Mouse (Mus musculus) embryonic fibroblast, embryonic 13.5 days (primary cell): Measurements from ENCODE around the gene Gm3558. TPM values are rescaled to one million over a fixed set of nuclear protein-coding genes. Genes with fewer than 3 reads are reported as not detected.
"Not testable (repeated sequence)": the region's sequence is repeated elsewhere in the genome, so short reads cannot be mapped to it uniquely, and the experiment has no call there.

Experiments
- H3K27ac ChIP-seq: 2 replicates; pipeline ENCODE4 v1.5.1; 2012; ENCODE audit warnings: low read length, control low read depth, inconsistent platforms; ENCODE audit not compliant: insufficient read depth
- H3K4me1 ChIP-seq: 2 replicates; pipeline ENCODE4 v1.6.1; 2011; ENCODE audit warnings: low read length; ENCODE audit not compliant: control insufficient read depth, insufficient read depth
- H3K4me3 ChIP-seq: 2 replicates; pipeline ENCODE4 v1.5.1; 2011; ENCODE audit warnings: mild to moderate bottlenecking, control low read depth, low read length; ENCODE audit not compliant: insufficient read depth
- polyA plus RNA-seq: library from polyadenylated mRNA; stranded (reverse); fragments of >200 nt; gene quantifications from 2 replicates; pipeline ENCODE4 v1.2.4, GENCODE M21; 2011; ENCODE audit warnings: low read depth; ENCODE audit not compliant: missing spikeins, insufficient read length

Gm3558 gene
- not detected in 2 replicates for polyA plus RNA-seq

DNA sequence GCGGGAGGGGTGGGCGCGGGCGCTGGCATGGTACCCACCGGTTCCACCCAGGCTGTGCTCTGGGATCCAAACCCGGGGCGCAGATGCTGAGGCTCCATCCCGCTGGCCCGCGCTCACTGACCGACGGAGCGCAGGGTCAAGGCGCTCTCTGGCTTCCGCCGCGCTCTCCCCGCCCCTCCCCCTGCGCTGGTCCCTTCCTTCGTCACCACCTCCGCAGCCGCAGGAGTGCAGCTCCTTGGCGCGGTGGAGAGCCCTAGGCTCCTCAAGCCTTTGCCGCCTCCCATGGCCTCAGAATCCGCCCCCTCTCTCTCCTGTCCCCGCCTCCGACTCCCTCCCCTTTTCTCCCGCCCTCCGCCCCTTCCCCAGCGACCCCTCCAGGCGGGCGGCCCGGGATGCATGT lies at the start of gene Gm3558:
TSS of gene Gm3558 (minus strand) at position 185 of the 400 bp plus-strand sequence.
- H3K4me1 ChIP-seq, H3K27ac ChIP-seq: not testable (repeated sequence)
- peak within 1 kb of the TSS; percentile 48 for H3K4me3 ChIP-seq

GRCm38 (mm10) chr14:7595492-7595891 lies 27.1 kb upstream of the Gm3558 start, which contains the start of gene Gm10338:
Gm10338 (minus strand) TSS chr14:7595592.
- not testable (repeated sequence) for H3K4me1 ChIP-seq, H3K27ac ChIP-seq, H3K4me3 ChIP-seq

DNA sequence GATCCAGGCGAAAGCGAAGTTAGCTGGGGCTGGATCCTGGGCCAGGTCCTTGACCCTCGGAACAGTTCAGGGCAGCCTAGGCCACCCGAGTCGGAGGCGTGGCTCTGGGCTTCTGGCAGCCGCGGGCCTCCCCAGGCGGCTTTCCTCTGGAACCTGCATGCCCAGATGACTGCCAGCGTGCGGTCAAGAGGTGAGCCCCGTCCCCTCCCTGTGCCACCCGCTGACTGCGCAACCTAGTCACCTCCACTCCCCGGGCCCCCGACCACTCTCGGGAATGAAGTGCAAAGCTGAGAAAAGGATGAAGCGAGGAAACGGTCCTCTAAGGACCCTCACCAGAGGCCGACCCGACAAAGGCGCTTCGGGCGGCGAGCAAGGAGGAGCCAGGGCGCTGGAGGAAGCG lies 476 bp downstream of the Gm3558 start:
- not testable (repeated sequence) for H3K4me1 ChIP-seq, H3K27ac ChIP-seq
- H3K4me3 ChIP-seq = peak overlapping the region; percentile 48

- not testable (repeated sequence) for H3K4me1 ChIP-seq, H3K27ac ChIP-seq, H3K4me3 ChIP-seq
Measured at GRCm38 (mm10) chr14:7567266-7567665, 1.1 kb downstream of the Gm3558 start.

Other genes with a start within 250 kb of the Gm3558 start
- gene Gm5797, start 236.2 kb downstream of the Gm3558 start, polyA plus RNA-seq = not detected in 2 replicates
- not detected in 2 replicates for gene Gm8374, start 203.4 kb downstream of the Gm3558 start, polyA plus RNA-seq
- not detected in 2 replicates for gene Gm3755, start 117.6 kb downstream of the Gm3558 start, polyA plus RNA-seq
- gene Gm3752, start 84.8 kb downstream of the Gm3558 start, polyA plus RNA-seq = 0.58 TPM in 1 of 2 replicates, not detected in the other
- not detected in 2 replicates for gene Gm10338, start 27.0 kb upstream of the Gm3558 start, polyA plus RNA-seq
- gene Gm10128, start 75.4 kb upstream of the Gm3558 start, polyA plus RNA-seq = not detected in 2 replicates
- not detected in 2 replicates for gene Gm26661, start 223.0 kb upstream of the Gm3558 start, polyA plus RNA-seq
- 190 and 401 TPM in 2 replicates for gene Flnb, start 249.4 kb upstream of the Gm3558 start, polyA plus RNA-seq